Mouse (Mus musculus) lung, embryonic 14.5 days (tissue): ENCODE results near the gene Afap1. TPM values are rescaled to one million over a fixed set of nuclear protein-coding genes. Genes with fewer than 3 reads are reported as not detected.

Experiments
- ATAC-seq: fragments of 200-750 bp; cut with Nextera tagmentation; 2 replicates; pipeline ENCODE4 v1.8.0; 2017; ENCODE audit warnings: mild to moderate bottlenecking, moderate TSS enrichment, moderate library complexity; ENCODE audit not compliant: insufficient read depth
- DNase-seq: peaks from one replicate; pipeline ENCODE4 v3.0.0-alpha.2; 2015
- H3K27ac ChIP-seq: fragments of 300-500 bp; sonication (generic); 2 replicates; pipeline ENCODE4 v1.5.1; 2014; ENCODE audit warnings: low read depth, mild to moderate bottlenecking, moderate library complexity
- H3K27me3 ChIP-seq: fragments of 300-500 bp; sonication (generic); 2 replicates; pipeline ENCODE4 v1.6.1; 2014; ENCODE audit warnings: low read length, control low read depth; ENCODE audit not compliant: insufficient read depth
- H3K36me3 ChIP-seq: fragments of 300-500 bp; sonication (generic); 2 replicates; pipeline ENCODE4 v1.6.1; 2014; ENCODE audit warnings: control low read depth; ENCODE audit not compliant: insufficient read depth
- H3K4me1 ChIP-seq: fragments of 300-500 bp; sonication (generic); 2 replicates; pipeline ENCODE4 v1.6.1; 2014; ENCODE audit warnings: antibody characterized with exemption, control low read depth; ENCODE audit not compliant: insufficient read depth
- H3K4me2 ChIP-seq: fragments of 300-500 bp; sonication (generic); 2 replicates; pipeline ENCODE4 v1.6.1; 2014; ENCODE audit warnings: mild to moderate bottlenecking
- H3K4me3 ChIP-seq: fragments of 300-500 bp; sonication (generic); 2 replicates; pipeline ENCODE4 v1.5.1; 2014; ENCODE audit warnings: low read depth, low read length
- H3K9ac ChIP-seq: fragments of 300-500 bp; sonication (generic); 2 replicates; pipeline ENCODE4 v1.6.1; 2014
- H3K9me3 ChIP-seq: fragments of 300-500 bp; sonication (generic); 2 replicates; pipeline ENCODE4 v1.6.1; 2016; ENCODE audit warnings: low read depth, low read length, control low read depth
- CTCF ChIP-seq: IDR thresholded peaks from 2 replicates; pipeline ENCODE4 v1.5.1; 2016; ENCODE audit warnings: antibody characterized with exemption, low read depth
- WGBS: fragments of 180-500 bp; shearing (Covaris S2); extraction: QIAGEN DNeasy Blood & Tissue Kit; methylation state at CpG from one replicate; pipeline ENCODE4 v1.1.7; 2014; 5-methylcytosine and 5-hydroxymethylcytosine counted together
- polyA plus RNA-seq: library from polyadenylated mRNA; unstranded; fragments of >200 nt; fragmentation: Nextera tagmentation; extraction: Ambion mirVana; gene quantifications from 2 replicates; pipeline ENCODE4 v1.2.1, GENCODE M21; 2014

Gene Afap1
- polyA plus RNA-seq, 1 experiment from 2014 or later = 19.4 TPM

DNA sequence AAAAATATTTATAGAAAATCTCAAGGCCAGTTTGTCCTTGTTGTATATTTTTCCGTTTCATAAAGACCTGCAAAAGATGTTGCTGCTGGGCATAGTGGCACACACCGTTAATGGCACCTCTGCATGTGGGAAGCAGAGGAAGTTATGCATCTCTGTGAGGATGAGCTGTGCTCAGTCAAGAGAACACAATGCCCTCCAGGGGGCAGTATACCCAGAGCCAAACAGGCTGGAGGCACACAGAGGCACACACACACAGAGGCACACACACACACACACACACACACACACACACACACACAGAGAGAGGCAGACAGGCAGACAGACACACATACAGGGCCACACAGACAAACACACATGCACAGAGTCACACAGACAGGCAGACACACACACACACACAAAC is 65.6 kb downstream of the Afap1 start:
- no peaks in the 10 kb centered on the region for H3K27me3 ChIP-seq
- H3K4me1 ChIP-seq = no peaks in the 10 kb centered on the region
- peak; percentile 34 for DNase-seq
- peaks cover 74% of the 10 kb centered on the region for H3K36me3 ChIP-seq
- WGBS = 73% methylated on average over 2 of the region's 2 CpGs
- no peaks in the 10 kb centered on the region for H3K9me3 ChIP-seq
- no peak overlapping the region for H3K9ac ChIP-seq
- no peak overlapping the region for H3K27ac ChIP-seq
- TF ChIP-seq CTCF = peak; percentile 43
- no peak for ATAC-seq
- H3K4me3 ChIP-seq = no peak overlapping the region
- no peak overlapping the region for H3K4me2 ChIP-seq

GRCm38 (mm10) chr5:35960168-35960567 is 67.0 kb downstream of the Afap1 start:
- peaks cover 76% of the 10 kb centered on the region for H3K36me3 ChIP-seq
- no peak overlapping the region for H3K9ac ChIP-seq

DNA sequence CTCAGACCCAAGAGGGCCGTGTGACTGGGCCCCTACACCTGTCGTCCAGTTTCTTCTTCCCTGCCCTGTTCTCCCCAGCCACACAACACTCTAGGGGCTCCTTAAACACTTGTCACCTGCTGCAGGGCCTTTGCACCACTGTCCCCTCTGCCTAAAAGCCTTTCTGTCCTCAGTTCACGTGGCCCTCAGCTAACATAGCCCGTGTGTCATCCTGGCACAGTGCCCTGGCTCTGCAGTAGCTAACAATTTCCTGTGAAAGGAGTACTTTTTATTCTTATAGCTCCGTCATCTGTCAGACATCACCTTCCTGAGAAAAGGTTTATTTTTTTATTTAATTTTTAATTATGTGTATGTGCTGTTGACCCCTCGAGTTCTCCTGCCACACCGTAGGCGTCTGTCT is 68.2 kb downstream of the Afap1 start:
- H3K4me1 ChIP-seq = no peaks in the 10 kb centered on the region
- H3K27ac ChIP-seq = no peak overlapping the region
- H3K9ac ChIP-seq = no peak overlapping the region
- TF ChIP-seq CTCF = no peak
- peaks cover 77% of the 10 kb centered on the region for H3K36me3 ChIP-seq
- no peak overlapping the region for H3K4me2 ChIP-seq
- ATAC-seq (no peak), DNase-seq (peak; percentile 54)
- H3K27me3 ChIP-seq = no peaks in the 10 kb centered on the region
- H3K4me3 ChIP-seq = no peak overlapping the region
- no peaks in the 10 kb centered on the region for H3K9me3 ChIP-seq
- 56% methylated on average over 8 of the region's 8 CpGs for WGBS

More at GRCm38 (mm10) chr5:35960168-35960567, 67.0 kb downstream of the Afap1 start:
- no peak for ATAC-seq
- Histone ChIP-seq H3K27me3 (no peaks in the 10 kb centered on the region), H3K9me3 (no peaks in the 10 kb centered on the region), H3K27ac (no peak overlapping the region), H3K4me1 (no peaks in the 10 kb centered on the region), H3K4me3 (no peak overlapping the region), H3K4me2 (no peak overlapping the region)
- WGBS = 82% methylated on average over 8 of the region's 8 CpGs
- TF ChIP-seq CTCF = no peak
- no peak for DNase-seq

DNA sequence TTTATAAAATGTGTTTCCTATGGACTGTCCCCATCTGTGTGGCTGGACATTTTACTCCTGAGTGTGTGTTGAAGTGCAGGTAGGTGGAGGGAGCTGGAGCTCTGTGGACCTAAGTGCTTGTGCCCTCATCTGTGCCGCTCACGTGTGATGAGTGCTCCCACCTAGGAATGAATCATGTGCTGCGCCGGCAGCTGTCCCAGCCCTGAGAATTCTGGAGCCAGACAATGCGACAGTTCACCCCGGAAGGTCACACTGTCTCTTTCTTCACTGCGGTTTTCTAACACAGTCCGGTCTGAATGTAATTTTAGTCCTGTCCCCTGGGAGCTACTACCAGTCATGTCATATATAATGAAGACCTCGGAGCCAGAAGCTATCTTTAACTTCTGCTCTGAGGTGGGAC is 70.5 kb downstream of the Afap1 start:
- DNase-seq (no peak), ATAC-seq (no peak)
- Histone ChIP-seq H3K36me3 (peaks cover 81% of the 10 kb centered on the region), H3K4me1 (no peaks in the 10 kb centered on the region), H3K4me3 (no peak overlapping the region), H3K9ac (no peak overlapping the region), H3K9me3 (no peaks in the 10 kb centered on the region), H3K27ac (no peak overlapping the region), H3K4me2 (no peak overlapping the region), H3K27me3 (no peaks in the 10 kb centered on the region)
- WGBS = 82% methylated on average over 9 of the region's 9 CpGs
- no peak for TF ChIP-seq CTCF

GRCm38 (mm10) chr5:35965036-35965435 is 71.9 kb downstream of the Afap1 start:
- no peak for DNase-seq
- H3K9me3 ChIP-seq = no peaks in the 10 kb centered on the region
- no peaks in the 10 kb centered on the region for H3K27me3 ChIP-seq
- 55% methylated on average over 5 of the region's 5 CpGs for WGBS
- no peak for TF ChIP-seq CTCF
- no peak overlapping the region for H3K27ac ChIP-seq
- ATAC-seq = no peak
- no peaks in the 10 kb centered on the region for H3K4me1 ChIP-seq
- no peak overlapping the region for H3K4me3 ChIP-seq
- no peak overlapping the region for H3K9ac ChIP-seq
- peaks cover 89% of the 10 kb centered on the region for H3K36me3 ChIP-seq
- no peak overlapping the region for H3K4me2 ChIP-seq

DNA sequence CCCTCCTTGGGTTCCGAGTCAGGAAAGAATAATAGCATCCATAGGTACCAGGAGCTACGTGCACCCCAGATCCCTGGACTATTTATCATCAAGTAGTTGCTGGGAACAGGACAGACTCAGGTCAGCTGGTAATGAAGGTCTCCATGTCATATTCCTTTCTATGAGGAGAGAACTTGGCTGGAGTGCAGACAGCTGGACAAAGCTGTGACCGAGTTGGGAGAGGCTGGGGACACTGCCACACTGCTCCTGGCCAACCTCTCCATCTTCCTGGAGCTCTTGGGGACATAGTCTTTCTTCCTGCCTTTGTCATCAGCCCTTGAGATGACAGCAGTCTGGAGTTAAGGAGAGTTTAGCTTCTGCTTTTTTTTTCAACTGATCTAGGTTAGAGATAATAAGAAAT is 76.7 kb downstream of the Afap1 start:
- peaks cover 64% of the 10 kb centered on the region for H3K36me3 ChIP-seq
- ATAC-seq = no peak
- peak; percentile 32 for DNase-seq

GRCm38 (mm10) chr5:35970380-35971105 is 77.4 kb downstream of the Afap1 start:
- no peak overlapping the region for H3K4me2 ChIP-seq
- DNase-seq (peak; percentile 74), ATAC-seq (peak; percentile 37)
- H3K4me3 ChIP-seq = no peak overlapping the region
- H3K27ac ChIP-seq = peak overlapping the region; percentile 58; the same call in 1 of the 2 replicates
- H3K36me3 ChIP-seq = peaks cover 61% of the 10 kb centered on the region
- H3K4me1 ChIP-seq = peaks cover 15% of the 10 kb centered on the region; the same call in 1 of the 2 replicates
- no peak overlapping the region for H3K9ac ChIP-seq
- WGBS = 52% methylated on average over 12 of the region's 12 CpGs
- H3K9me3 ChIP-seq = no peaks in the 10 kb centered on the region
- no peaks in the 10 kb centered on the region for H3K27me3 ChIP-seq
- TF ChIP-seq CTCF = no peak

More for the DNA sequence above, 76.7 kb downstream of the Afap1 start:
- TF ChIP-seq CTCF = no peak
- Histone ChIP-seq H3K27me3 (no peaks in the 10 kb centered on the region), H3K27ac (no peak overlapping the region), H3K4me1 (peaks cover 15% of the 10 kb centered on the region; the same call in 1 of the 2 replicates), H3K4me2 (no peak overlapping the region), H3K9ac (no peak overlapping the region), H3K9me3 (no peaks in the 10 kb centered on the region), H3K4me3 (no peak overlapping the region)
- 46% methylated on average over 3 of the region's 3 CpGs for WGBS
